Mouse (Mus musculus) small intestine, adult 2 months (tissue): ENCODE measurements at regions not wholly inside any gene's neighbourhood (a gene's known extent, or its start where the extent isn't known, plus 50 kb on each side); places are given as distances from the start of the nearest gene placed in this dataset.

Experiments
- CTCF ChIP-seq: fragments of 200-500 bp; IDR thresholded peaks from 2 replicates; pipeline ENCODE4 v1.5.1; 2012; ENCODE audit warnings: low read depth, mild to moderate bottlenecking, control low read depth, inconsistent platforms, low read length, moderate library complexity, mixed read lengths; ENCODE audit not compliant: insufficient replicate concordance, insufficient read length; ENCODE audit errors: extremely low read depth
- POLR2A ChIP-seq: fragments of 200-500 bp; IDR thresholded peaks from 2 replicates; pipeline ENCODE4 v1.6.1; 2012; ENCODE audit warnings: low read depth, mild to moderate bottlenecking, control low read depth, inconsistent platforms, low read length, moderate library complexity

DNA sequence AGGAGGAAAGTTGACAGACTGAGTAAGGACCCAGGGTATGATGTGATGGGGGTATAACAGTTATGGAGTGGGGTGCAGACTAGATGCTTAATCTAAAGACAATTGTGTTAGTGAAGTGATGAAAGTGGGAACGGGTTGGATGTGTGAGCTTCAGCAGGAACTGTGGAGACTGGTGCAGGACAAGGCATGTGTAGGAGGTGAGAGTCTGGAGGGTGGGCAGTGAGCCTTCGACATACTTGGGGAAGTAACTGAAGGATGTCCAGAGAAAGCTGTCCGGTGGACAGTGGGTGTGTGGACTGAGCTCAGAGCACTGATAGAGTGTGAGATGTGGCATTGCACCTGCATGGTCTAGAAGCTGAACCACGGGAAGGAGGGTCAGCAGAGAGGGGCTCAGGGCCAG lies 97.7 kb downstream of the Fam43a start:
- TF ChIP-seq CTCF (no peak), POLR2A (no peak)
